Mouse (Mus musculus): ENCODE results near the gene Hdhd3.

DNA sequence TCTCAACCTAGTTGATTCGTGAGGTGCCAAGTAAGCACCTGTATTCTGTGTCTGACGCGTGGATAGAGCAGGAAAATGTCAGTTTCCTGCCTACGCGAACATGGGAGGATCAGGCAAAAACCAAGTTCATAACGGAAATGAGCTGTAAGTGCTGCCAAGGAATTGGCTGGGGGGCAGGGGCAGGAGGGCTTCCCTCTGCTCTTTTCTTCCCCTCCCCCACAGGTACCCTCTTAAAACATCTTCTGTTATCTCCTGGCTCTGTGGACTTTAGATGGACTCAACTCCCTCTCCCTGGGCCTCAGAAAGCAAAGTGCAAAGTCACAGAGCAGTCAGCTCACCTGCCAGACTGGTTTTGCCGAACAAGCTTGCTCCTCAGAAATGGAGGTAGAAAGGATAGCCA, 298 bp downstream of the Hdhd3 start:
- TF ChIP-seq GATA1 (IDR thresholded peaks at IDR 0.05; ENCODE audit: low read length) (no peak), TAL1 (IDR thresholded peaks at IDR 0.05; ENCODE audit: low read length) (no peak)

Data from erythroblast, embryonic 14.5 days (primary cell).